Mouse (Mus musculus): ENCODE measurements around the gene Schip1.

The Schip1 gene

GRCm38 (mm10) chr3:68514120-68514497 is 449.5 kb downstream of the Schip1 start:
- no peak for DNase-seq

DNA sequence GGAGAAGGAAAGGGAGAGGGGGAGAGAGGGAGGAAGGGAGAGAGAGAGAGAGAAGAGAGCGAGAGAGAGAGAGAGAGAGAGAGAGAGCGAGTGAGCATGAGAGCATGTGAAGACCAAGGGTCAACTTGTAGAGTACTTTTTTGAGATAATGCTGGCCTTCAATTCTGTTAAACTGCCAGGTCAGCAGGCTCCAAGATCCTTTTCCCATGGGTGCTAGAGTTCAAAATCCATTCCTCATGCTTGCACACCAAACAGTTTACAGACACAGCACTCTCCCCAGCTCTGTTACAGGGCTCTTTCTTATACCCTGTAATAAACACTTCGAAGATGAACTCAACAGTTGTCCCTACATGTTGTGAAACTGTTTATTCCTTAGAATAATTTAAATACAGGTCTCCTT is 450.1 kb downstream of the Schip1 start:
- DNase-seq, result no peak

GRCm38 (mm10) chr3:68516393-68517081 is 451.9 kb downstream of the Schip1 start:
- peak; percentile 81 for DNase-seq

GRCm38 (mm10) chr3:68517236-68517635 is 452.6 kb downstream of the Schip1 start:
- no peak for DNase-seq

GRCm38 (mm10) chr3:68518041-68518440 is 453.4 kb downstream of the Schip1 start:
- no peak for DNase-seq

GRCm38 (mm10) chr3:68518586-68518985 is 454.0 kb downstream of the Schip1 start:
- DNase-seq, result no peak

GRCm38 (mm10) chr3:68525361-68525878 is 460.8 kb downstream of the Schip1 start:
- DNase-seq, result no peak

- DNase-seq, result no peak
These were observed 461.8 kb downstream of the Schip1 start for GRCm38 (mm10) chr3:68526416-68526815.

DNA sequence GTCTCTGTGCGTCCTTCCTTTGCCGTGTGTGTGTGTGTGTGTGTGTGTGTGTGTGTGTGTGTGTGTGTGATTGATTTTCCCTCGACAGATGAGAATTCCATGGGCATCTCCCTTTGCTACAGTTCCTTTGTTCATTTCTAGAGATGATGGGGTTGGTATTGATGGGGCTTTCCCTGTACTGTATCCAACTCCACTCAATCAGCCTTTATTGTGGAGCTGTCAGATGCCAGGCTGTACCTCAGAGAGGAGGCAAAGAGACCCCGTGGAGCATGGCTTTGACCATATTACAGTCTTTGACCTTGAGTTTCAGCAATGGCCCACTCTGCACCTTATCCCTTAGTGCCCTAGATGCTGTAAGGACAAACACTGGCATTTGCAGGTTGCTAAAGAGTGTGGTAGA is 462.6 kb downstream of the Schip1 start:
- no peak for DNase-seq

DNA sequence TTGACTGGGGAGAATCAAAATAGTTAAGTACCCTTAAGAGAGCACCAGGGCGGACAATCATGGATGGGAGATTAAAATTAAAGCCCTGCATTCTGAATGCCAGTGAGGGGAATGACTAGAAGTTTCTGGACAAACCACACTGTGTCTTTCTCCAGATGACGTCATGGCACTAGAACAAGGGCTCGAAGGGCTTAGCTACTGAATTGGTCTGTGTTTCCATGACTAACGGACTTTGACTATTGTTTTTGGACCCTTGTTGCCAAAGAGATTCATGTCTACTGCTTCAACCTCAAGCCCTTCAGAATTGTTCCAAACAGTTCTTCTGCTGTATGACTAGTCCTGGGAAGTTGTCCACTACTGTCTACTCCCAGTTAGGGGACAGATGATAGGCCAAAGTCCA is 467.3 kb downstream of the Schip1 start:
- DNase-seq, result no peak

DNA sequence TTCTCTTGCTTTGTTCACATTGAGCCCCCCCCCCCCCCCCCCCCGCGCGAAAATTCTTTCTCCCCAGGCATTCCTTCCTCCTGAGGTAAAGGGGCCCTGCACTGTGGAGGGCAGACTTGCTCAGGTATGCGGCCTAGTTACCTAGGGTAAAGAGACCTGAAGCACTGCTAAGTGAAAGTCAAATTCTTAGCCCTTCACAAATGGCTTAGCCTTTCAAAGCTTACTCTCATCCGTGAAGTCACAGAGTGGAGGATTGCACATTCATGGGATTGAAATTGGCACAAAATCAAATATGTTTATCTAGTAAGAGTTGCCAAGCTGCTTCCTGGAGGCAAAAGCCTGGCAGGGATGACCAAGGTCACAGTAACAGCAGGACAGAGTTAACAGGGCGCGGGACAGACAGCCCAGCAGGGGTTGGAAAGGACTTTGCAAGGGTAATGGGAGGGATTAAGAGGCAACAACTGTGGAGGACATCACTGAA is 470.0 kb downstream of the Schip1 start:
- DNase-seq, result no peak

- no peak for DNase-seq
These were observed 470.6 kb downstream of the Schip1 start for GRCm38 (mm10) chr3:68535160-68535728.

DNA sequence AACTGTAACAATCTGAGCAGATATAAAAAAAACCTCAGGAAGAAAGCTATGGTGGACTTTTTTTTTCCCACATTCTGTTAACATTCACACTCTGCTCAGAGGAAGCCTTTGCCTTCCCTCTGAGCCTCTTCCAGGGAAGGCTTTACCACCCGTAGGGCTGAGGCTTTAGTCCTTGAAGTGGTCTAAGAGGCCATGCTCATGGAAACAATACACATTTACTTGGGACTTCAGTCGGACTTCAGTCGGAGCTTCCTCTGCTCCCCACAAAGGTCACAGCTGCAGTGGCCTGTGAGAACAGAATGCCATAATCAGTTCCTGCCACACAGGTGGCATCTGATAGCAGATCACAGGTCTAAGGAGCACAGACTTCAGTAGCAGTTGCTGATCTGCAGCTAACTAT is 471.5 kb downstream of the Schip1 start:
- no peak for DNase-seq

GRCm38 (mm10) chr3:68541688-68542087 is 477.1 kb downstream of the Schip1 start:
- no peak for DNase-seq

GRCm38 (mm10) chr3:68542944-68543501 is 478.4 kb downstream of the Schip1 start:
- DNase-seq, result peak; percentile 75

GRCm38 (mm10) chr3:68544811-68545210 is 480.2 kb downstream of the Schip1 start:
- no peak for DNase-seq

DNA sequence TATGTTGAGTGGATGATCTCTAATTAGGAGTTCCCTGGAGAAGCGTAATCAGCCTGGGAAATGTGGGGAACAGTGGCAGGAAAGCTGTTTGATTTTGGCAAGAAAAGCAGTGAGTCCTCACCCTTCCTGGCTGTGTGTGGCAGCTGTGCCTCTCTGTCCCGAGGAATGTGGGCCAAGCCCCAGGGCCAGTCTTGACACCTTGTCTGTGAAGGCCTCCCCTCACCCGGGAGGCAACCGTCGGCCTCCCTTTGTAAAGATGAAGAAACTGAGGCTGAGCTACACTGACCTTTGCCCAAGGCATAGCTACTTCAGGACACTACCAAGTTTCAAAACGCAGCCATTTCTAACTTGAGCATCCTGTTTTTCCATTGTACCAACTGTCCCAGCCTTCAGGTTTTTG is 481.3 kb downstream of the Schip1 start:
- DNase-seq, result no peak

DNA sequence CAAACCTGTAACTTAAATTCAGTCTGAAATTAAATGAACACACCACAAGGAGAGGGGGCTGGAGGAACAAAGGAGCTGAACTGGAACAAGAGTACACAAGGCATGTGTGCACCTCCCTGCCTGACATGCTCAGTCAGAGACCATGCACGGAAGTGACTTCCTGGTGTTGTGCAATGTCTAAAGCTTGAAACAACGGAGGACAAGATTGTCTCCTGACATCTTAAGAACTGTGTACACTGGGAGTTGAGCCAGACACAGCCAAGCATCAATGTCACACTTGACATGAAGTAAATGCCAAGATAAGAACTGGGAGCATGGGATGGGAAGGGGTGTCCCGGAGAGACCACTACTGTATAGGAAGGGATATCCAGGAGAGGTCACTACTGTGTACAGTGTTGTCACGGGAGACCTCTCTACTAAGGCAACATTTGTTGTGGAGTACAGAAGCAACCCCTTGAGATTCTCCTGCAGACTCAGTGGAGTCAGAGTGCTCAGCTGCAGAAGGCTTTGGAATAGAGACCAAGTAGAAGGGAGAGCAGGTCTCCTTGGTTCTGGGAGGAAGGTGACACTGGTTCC is 490.6 kb downstream of the Schip1 start:
- no peak for DNase-seq

DNA sequence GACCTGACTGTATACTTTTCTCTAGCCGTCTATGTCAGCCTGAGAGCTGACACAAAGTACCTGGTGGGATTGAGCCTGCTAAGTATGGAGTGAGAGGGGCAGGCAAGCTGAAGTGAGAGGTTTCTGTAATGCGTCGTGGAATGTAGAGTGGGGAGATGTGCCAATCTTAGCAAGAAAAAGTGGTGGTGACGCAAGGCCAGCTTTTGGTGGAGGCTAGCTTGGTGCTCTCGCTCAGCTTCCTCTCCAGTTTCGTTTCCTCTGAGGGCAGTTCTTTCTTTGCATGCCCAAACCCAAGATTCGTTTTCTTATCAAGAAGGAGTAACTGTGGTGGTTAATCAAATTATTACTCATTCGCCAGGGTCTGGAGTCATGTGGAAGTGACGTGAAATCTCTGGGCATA is 492.3 kb downstream of the Schip1 start:
- no peak for DNase-seq

GRCm38 (mm10) chr3:68558744-68559143 is 494.1 kb downstream of the Schip1 start:
- no peak for DNase-seq

GRCm38 (mm10) chr3:68560057-68560456 is 495.5 kb downstream of the Schip1 start:
- DNase-seq, result no peak

GRCm38 (mm10) chr3:68562838-68563237 is 498.2 kb downstream of the Schip1 start:
- no peak for DNase-seq

DNA sequence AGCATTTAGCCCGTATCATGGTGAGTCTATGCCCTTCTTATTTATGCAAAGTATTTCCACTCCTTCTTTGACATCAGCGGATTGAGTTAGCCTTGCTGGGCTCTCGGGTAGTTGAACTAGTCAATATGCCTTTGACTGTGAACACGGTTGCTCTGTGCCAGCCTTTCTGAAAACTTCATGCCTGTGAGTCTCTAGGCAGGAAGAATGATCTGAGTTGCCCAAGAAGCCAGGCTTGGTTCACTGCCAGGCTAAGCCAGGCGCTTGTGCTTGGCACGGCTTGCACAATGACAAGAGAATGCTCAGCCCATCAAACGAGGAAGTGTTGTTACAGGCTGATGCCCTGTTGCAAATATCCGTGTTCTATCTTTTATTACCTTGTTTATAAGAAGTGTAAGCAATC is 499.3 kb downstream of the Schip1 start:
- DNase-seq, result no peak
